Mouse (Mus musculus) 3134 (cell line): ENCODE results near the gene Epha3.

Source experiments
- DNase-seq: peaks from one replicate; pipeline ENCODE4 v3.0.0-alpha.2; 2011; ENCODE audit warnings: low spot score; ENCODE audit not compliant: insufficient read length; ENCODE audit errors: extremely low read depth

Epha3 gene

DNA sequence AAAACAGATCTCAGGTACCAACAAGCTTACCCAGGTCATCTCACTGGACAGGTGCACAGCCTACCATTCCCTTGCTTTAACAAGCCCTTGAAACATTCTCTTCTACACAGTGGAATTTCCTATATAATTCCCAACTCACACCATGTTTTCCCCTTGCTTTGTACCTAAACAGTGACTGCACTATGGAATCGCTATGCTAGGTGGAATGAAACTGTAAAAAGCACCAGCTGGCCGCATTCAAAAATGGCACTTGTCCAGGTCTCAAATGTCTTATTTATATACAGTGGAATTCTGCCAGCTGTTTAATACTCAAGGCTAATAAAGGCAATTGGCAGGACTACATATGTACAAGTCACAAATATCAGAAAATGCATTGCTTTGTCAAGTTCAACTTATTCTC is 71.9 kb downstream of the Epha3 start:
- no peak for DNase-seq

DNA sequence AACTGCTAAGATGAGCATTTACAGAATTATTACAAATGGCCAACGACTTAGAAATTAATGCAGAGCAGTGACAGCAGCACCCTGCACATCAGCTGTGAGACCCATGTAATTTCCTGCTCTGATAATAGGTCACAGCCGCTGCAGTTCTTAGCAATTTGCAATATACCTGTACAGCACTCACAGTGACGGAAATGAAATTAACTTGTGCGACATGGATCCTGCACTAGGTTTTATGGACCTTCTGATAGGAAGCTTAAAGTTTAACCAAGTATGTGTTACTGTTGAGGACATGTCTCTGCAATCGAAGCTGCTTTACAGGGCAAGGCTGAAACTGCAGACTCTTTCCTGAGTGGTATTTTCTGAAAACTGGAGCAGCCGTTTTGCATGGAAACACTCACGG is 80.4 kb downstream of the Epha3 start:
- DNase-seq, result no peak

DNA sequence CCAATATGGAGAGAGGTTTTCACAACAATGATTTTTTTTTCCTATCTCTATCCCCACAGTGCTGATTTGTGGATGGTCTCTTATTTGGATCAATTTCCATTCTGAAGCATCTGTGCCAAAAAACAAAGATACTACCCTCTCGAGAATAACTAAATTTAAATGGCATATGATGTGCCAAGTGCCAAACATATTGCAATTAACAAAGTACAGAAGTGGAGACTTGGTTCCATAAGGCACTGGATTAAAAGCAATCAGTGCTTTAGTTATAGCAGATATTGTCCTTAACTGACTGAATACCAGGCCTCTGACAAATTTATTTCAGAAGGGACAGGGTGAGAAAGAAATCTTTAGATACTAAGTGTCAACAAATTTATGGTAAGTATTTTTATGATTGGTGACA is 81.9 kb downstream of the Epha3 start:
- DNase-seq, result no peak

DNA sequence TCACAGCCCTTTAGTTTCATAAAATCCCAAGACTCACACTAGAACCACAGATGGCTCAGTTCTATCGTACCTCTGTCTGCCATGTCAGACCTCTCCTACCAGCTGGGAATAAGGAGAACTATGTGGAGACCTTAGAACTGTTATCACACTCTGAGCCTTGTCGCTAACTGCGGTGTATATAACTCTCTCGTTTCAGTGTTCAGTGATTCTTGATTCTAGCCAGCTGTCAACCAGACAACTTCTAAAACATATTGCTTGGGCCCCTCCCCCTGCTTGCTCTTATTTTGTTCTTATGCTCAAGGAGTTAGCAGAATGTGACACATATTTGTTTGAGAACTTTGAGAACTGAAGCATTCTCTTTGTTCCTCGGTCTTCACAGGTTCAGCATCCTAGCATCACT is 83.8 kb downstream of the Epha3 start:
- DNase-seq, result no peak

DNA sequence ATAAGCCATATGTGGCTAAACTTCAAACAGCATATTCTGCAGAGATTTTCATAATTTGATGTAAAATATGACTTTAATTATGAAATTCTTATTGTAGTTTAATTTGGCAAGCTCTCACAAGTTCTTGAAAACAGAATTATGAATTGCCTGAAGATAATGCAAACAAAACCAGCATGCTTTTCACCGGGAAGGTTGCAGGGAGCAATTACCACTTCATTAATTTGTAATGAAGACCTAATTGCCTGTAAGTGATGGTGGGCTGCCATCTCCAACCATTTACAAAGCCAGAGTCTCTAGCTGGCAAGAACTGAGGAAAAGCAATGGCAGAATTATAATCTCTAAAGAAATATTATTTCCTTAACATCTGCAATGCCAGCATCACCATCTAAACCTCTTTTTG is 86.2 kb downstream of the Epha3 start:
- no peak for DNase-seq

DNA sequence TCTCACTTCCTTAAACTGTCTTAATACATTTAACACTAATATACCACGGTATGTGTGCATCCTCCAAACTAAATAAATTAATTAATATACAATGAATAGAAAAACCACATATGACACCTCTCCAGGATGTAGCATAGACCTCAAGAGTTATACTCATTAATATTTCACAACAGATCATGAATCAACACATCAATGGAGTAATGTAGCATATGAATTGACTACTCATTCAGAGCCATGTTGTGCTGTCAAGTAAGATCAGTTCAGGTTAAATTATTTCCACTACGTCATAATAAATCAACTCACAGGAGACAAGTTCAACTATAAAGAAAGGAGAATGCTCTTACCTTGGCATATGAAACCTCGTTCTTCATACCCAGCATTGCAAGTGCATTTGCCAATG is 91.4 kb downstream of the Epha3 start:
- DNase-seq, result no peak

DNA sequence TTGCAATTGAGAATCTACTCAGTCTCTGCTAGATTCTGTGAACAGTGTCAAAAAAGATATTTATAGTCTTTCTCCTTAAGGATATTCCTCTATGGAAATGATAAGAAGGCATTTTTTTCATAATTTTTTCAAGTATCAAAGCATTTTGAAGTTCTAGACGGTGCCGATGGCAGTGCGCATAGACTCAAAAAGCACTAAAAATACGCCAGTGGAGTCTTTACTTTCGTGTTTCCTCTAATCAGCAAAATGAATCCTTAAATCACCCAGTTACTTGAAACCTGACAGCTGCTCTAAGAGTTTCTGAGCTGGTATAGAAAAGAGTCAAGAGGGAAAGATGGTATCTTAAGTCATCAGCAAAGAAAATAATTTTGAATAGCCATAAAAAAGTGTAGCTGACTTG is 96.4 kb downstream of the Epha3 start:
- no peak for DNase-seq

DNA sequence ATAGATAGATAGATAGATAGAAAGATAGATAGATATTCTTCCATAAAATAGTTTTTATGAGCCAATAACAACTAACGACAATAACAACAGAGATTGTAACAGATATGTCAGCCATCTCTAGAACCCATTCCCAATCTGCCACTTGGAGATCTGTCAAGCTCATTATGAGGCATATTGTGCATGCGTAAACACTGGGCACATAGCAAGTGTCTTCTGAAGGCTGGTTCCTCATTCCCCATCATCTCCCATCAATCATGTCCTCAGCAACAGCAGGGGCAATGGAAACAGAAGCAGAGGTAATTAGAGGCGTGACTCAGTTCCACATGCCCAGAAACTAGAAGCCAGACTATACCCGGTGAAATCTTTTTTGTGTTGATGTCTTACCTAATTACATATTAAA is 102.8 kb downstream of the Epha3 start:
- no peak for DNase-seq

DNA sequence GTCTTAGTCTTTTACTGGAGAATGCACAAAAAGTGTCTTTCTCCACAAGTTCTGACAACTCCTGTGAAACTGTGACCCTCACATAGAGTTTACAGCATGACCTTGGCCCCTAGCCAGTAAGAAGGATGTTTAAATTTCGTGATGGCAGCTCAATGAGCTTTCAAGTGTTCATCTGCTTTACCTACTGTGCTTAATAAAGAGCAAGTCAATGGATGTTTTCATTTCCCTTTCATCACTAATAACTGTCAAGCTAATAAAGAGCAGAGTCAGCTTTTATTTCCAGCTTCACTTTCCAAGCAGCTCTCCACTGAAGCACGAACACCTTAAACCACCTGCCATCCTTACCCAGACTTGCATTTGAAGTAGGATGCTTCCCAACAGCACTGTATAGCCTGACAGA is 103.9 kb downstream of the Epha3 start:
- no peak for DNase-seq

DNA sequence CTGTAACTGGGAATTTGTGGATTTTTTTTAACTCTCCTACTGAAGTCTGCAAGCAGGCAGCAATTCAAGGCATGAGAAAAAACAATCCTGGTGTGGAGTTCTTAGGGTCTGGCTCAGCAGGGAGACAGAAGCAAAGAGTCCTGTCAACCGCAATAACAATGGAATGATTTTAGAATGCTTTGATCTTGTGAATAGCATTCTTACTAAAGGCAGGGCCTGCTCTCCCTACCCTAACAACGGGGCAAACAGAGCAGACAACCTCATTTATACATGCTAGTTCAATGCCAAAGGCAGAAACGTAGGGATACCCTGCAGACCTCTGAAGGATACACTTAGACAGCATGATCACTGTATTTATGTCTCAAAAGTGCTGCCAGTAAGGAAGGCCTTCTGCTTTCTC is 110.9 kb downstream of the Epha3 start:
- DNase-seq, result no peak

DNA sequence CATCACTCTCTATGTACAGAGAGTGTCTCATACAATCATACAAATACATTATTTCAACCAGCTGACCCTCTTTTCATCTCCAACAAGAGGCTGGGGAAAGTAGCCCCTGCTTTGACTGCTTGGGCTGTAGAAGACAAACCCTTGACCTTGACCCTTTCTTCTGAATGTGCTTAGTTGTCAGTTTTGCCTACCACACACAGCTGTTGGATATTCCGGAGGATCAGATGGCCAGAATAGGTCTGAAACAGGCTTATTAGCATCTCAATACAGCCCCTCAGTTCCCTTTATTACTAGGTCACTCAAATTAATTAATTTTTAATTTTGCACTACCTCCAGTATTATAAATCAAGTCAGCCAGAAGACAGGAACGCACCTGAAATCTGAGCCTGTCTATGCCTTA is 116.2 kb downstream of the Epha3 start:
- DNase-seq, result no peak

DNA sequence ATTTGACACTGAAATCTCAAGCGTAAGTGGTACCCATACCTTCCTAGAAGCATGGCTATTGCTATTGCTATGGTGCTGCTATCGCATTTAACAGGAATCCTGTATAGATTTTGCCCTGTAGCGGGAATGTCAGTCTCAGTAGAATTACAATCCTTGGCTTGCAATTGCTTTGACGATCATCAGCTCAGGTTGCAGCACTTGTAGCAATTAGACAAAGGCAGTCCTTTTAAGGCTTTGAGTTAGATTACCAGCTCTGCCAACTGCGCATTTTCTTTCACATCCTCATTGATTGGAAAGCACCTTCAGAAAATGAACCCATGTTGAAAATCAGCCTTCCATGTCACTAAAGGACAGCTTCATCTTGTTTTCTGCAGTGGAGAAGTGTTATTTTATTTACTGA is 118.5 kb downstream of the Epha3 start:
- no peak for DNase-seq

DNA sequence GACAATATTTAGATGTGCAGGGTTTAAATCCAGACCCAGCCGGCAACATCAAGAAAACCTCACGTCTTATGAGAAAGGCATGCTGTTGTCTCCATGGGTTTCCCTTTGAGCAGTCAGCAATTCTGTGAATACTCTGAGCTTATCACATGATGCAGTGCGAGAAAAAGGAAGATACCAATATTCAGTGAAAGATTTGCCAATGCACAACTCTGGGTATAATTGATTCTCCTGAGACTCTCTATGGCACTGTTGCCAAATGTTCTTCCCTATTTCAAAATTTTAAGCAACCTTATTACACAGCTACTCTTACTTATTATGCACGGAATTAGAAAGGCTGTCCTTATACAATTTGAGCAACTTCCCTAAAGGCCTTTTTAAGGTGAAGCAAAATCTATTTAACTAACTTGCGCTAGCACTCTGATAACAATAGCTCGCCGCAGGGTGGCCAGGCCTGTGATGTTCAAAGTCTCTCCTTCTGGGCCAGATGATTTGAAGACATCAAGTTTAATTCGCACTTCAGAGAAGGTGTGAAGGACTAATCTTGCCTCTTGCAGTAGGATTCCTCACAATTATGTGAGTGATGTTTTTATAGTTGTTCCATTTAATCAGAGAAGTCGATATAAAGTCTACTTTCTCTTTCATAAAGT is 120.6 kb downstream of the Epha3 start:
- DNase-seq, result no peak

DNA sequence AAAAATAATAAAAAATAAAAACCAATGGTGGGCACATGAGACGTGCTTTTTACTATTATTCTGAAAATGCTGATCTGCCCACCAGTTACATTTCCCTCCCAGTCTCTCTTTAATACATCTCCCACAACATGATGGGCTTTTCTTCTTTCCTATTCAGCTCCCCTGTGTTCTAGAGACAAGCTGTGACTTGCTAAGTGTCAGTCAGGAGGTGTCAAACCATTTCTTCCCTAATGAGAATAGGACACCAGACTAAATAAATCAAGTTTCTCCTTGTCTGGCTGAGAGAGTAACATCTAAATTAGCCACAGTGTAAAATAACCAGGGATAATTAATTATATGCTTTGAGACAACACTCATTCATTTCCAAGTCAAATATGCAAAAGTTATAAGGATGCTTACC is 144.7 kb downstream of the Epha3 start:
- no peak for DNase-seq

DNA sequence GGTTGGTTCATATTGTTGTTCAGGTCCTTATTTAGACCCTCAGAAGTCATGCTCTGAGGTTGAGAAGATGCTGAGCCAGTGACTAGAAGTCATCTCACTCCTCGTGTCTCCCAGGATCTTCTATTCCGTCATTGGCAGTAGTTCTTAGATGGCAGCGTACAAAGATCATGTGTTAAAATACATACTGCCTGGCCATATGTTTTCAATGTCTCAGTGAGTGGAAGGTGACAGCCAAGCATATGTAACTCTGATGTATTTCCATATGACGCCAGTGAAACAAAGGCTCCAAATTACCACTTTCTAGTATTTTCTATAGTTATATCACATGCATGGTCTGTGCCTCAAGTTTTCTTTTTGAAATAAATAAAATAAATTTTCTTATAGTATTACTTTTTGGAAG is 146.7 kb downstream of the Epha3 start:
- no peak for DNase-seq

DNA sequence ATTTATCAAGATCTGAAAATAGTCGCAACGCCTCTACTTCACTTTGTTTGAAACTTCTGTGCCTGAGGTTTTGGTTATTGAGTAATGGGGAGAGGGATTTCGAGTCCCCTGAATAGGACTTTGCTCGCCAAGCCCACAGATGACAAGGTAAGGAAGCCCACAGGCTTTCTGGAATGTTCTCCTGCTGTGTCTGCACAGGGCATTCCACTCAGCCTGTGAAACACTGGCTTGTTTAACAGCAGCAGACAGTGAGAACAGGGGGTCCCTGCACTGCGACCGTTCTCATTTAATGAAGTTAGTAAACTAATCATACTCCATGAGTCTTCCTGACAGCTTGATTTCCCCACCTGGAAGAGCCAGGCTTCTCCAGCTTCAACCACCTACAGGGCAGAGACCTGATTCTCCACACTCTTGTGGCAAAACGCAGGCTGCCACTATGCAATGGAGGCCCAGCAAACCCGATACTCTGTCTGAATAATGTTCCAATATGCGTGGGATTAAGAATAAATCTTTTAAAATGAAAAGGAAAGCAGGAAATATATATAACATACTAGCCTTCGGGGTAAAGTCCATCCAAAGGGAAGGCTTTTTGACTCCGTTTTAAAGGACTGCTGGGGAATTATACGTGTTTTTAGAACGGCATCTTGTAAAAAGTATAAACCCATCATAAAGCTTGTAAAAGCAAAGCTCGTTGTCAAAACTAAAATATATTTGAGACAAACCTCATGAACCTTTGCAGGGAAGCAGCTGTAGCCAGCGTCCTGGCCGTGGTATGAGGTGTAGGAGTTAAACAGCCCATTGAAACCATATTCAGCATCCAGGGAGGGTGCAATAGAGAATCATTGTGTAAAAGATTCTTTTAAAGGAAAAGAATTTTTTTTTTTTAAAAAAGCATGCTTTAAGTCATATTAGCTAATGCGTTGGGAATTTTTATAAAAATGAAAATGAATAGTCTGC is 156.8 kb downstream of the Epha3 start:
- no peak for DNase-seq

DNA sequence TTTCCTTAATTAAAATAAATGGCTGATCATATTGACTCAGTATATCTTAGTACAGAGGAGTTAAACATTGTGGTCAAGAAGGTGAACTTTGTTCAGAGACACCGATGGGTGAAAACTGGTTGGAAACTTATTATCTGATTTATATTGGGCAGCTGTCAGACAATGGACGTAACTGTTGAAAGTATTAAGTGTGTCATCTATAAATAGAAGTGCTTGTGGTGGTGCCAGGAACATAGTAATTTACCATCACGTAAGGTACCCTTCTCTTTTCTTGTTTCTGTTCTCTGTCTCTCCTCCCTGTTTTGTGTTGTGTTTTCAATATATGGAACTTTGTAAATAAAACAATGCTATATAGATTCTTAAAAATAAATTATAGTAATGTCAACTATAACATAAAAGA is 174.6 kb downstream of the Epha3 start:
- DNase-seq, result no peak

DNA sequence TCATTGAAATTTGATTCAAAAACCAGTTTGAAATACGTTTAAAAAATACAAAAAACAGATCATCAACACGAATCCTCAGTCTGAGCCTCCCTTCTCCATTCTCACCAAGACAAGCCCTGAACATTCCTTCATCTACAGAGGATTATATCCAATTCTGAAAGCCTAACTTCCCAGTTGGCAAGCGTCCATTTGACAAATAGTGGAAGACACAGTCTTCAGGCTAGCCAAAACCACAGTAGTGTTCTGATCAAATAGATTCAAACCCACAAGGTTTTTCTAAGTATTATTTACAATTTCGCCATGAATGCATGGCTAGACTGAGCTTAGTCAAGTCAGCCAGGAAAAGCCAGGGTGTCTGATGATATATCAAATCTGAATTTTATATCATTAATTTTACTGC is 179.8 kb downstream of the Epha3 start:
- DNase-seq, result no peak

DNA sequence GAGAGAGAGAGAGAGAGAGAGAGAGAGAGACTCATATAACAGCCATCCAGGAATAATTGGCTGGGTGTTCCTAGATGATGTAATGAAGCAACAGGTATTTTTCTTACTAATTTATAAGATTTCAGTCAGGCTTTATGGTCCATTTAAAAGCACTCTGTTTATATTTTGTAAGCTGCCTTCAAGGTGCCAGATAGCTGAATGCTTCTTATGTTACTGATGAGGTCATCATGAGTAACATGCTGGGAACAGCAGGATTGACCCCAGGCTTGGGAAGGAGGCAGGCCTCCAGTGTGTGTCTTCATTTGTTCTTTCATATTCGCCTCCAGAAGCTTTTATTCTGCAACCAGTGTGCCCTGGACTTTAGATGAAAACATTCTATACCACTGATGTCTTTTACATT is 189.5 kb downstream of the Epha3 start:
- DNase-seq, result no peak

DNA sequence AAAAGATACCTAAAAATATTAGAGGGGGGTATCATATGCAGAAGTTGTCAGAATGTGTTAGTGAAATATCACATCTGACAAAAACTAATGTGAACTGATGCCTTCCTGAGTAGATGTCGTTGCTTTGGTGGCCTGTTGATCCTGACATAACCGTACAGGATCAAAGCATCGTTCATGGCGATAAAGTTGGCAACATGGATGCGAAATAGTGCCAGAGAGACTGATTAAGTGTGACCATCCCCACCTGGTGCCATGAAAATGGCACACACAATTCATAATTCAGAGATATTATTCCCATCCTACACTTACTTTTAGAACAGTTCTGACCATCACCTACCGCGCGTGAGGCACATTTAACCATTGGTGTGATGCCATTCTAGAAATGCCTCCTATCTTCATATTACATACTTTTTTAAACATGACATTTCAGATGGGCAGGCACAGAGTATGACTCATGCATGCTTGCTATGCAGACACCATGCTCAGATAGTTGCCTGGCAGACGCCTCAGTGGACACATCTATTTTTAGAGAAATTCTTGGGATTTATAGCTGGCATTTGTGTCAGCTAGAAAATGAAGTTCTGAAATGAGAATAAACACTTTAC is 190.6 kb downstream of the Epha3 start:
- no peak for DNase-seq

DNA sequence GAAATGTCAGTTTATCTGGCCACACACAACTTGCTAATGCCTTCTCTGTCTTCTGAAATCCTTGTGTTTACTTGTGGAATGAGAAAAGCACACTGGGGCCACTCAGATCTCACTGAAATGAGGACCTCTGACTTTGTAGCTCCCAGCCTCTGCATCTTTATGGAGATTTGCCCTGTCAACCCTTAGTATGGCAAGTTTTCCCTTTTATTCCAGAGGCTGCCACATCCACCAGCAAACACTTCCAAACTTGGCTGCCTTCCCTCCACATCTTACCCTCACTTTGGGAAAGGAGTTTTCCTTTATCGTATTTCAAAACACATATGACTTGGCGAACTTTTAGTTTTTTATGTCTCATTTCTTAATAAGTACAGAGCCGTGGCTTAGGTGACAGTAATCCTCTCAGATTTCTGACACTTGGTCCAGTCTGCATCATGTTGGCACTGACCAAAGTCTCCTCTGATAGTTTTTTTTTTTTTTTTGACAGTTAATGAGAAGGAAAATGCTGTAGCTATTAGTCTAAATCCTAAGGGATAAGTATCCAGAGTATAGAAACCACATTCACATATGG is 198.0 kb downstream of the Epha3 start:
- DNase-seq, result no peak
